Mouse (Mus musculus): ENCODE measurements at regions not wholly inside any gene's neighbourhood (a gene's known extent, or its start where the extent isn't known, plus 50 kb on each side); places are given as distances from the start of the nearest gene placed in this dataset.
A peak's percentile ranks its signal among the peaks of the same experiment; 100 is the strongest.

GRCm38 (mm10) chr6:147765241-147765640 lies 281.8 kb upstream of the Far2 start:
- TF ChIP-seq CTCF (IDR thresholded peaks at IDR 0.05; ENCODE audit: low read depth), result no peak
- Histone ChIP-seq H3K4me3 (ENCODE audit: low read depth, low read length) (no peak overlapping the region), H3K36me3 (ENCODE audit: control insufficient read depth, insufficient read depth) (no peaks in the 10 kb centered on the region), H3K4me2 (replicated peaks; ENCODE audit: low read depth) (no peak overlapping the region), H3K9ac (ENCODE audit: low read depth, low read length) (no peak overlapping the region), H3K4me1 (replicated peaks; ENCODE audit: control insufficient read depth, insufficient read depth, low read length) (no peaks in the 10 kb centered on the region), H3K27ac (ENCODE audit: low read depth, low read length) (no peak overlapping the region), H3K27me3 (replicated peaks; ENCODE audit: control insufficient read depth, insufficient read depth, low read length) (no peaks in the 10 kb centered on the region), H3K9me3 (ENCODE audit: control insufficient read depth) (no peaks in the 10 kb centered on the region)
- ATAC-seq, result no peak
- 60% methylated on average over 1 of the region's 1 CpGs for WGBS

GRCm38 (mm10) chr6:147769180-147769579 lies 277.9 kb upstream of the Far2 start:
- 84% methylated on average over 5 of the region's 5 CpGs for WGBS
- Histone ChIP-seq H3K36me3 (ENCODE audit: control insufficient read depth, insufficient read depth) (no peaks in the 10 kb centered on the region), H3K9me3 (ENCODE audit: control insufficient read depth) (no peaks in the 10 kb centered on the region), H3K4me1 (replicated peaks; ENCODE audit: control insufficient read depth, insufficient read depth, low read length) (no peaks in the 10 kb centered on the region), H3K27ac (ENCODE audit: low read depth, low read length) (no peak overlapping the region), H3K4me3 (ENCODE audit: low read depth, low read length) (no peak overlapping the region), H3K27me3 (replicated peaks; ENCODE audit: control insufficient read depth, insufficient read depth, low read length) (no peaks in the 10 kb centered on the region), H3K4me2 (replicated peaks; ENCODE audit: low read depth) (no peak overlapping the region), H3K9ac (ENCODE audit: low read depth, low read length) (no peak overlapping the region)
- TF ChIP-seq CTCF (IDR thresholded peaks at IDR 0.05; ENCODE audit: low read depth), result no peak
- no peak for ATAC-seq

DNA sequence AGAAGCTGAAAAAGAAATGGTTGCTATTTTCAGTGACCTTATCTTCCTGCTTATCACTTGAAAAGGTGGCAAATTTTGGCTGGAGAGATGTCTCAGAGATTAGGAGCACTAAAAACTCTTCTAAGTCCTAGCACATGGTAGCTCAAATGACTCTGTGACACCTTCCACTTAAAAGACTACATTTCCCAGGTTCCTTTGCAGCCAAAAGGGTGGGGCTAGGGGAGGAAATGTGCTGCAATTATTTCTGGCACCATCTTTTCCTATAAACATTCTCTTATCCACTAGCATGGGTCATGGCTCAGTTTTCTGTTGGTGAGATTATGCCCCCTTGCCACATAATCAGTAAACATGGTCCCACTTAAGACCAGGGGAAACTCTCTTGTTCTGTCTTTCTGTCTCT lies 277.0 kb upstream of the Far2 start:
- Histone ChIP-seq H3K4me1 (replicated peaks; ENCODE audit: control insufficient read depth, insufficient read depth, low read length) (no peaks in the 10 kb centered on the region), H3K9me3 (ENCODE audit: control insufficient read depth) (no peaks in the 10 kb centered on the region)
- no peak for ATAC-seq

GRCm38 (mm10) chr6:147771411-147771810 lies 275.6 kb upstream of the Far2 start:
- TF ChIP-seq CTCF (IDR thresholded peaks at IDR 0.05; ENCODE audit: low read depth), result no peak
- Histone ChIP-seq H3K27me3 (replicated peaks; ENCODE audit: control insufficient read depth, insufficient read depth, low read length) (no peaks in the 10 kb centered on the region), H3K4me3 (ENCODE audit: low read depth, low read length) (no peak overlapping the region), H3K36me3 (ENCODE audit: control insufficient read depth, insufficient read depth) (no peaks in the 10 kb centered on the region), H3K27ac (ENCODE audit: low read depth, low read length) (no peak overlapping the region), H3K4me1 (replicated peaks; ENCODE audit: control insufficient read depth, insufficient read depth, low read length) (no peaks in the 10 kb centered on the region), H3K4me2 (replicated peaks; ENCODE audit: low read depth) (no peak overlapping the region), H3K9ac (ENCODE audit: low read depth, low read length) (no peak overlapping the region), H3K9me3 (ENCODE audit: control insufficient read depth) (no peaks in the 10 kb centered on the region)
- no peak for ATAC-seq
- 21% methylated on average over 4 of the region's 4 CpGs for WGBS

More for the DNA sequence above, 277.0 kb upstream of the Far2 start:
- TF ChIP-seq CTCF (IDR thresholded peaks at IDR 0.05; ENCODE audit: low read depth), result no peak
- H3K4me2 ChIP-seq (replicated peaks; ENCODE audit: low read depth), result no peak overlapping the region
- no peaks in the 10 kb centered on the region for H3K36me3 ChIP-seq (ENCODE audit: control insufficient read depth, insufficient read depth)
- no peak overlapping the region for H3K9ac ChIP-seq (ENCODE audit: low read depth, low read length)
- no peaks in the 10 kb centered on the region for H3K27me3 ChIP-seq (replicated peaks; ENCODE audit: control insufficient read depth, insufficient read depth, low read length)
- H3K27ac ChIP-seq (ENCODE audit: low read depth, low read length), result no peak overlapping the region
- H3K4me3 ChIP-seq (ENCODE audit: low read depth, low read length), result no peak overlapping the region

- WGBS, result 78% methylated on average over 10 of the region's 10 CpGs
- no peaks in the 10 kb centered on the region for H3K9me3 ChIP-seq (ENCODE audit: control insufficient read depth)
- H3K36me3 ChIP-seq (ENCODE audit: control insufficient read depth, insufficient read depth), result no peaks in the 10 kb centered on the region
- H3K9ac ChIP-seq (ENCODE audit: low read depth, low read length), result no peak overlapping the region
- no peak for ATAC-seq
- no peak overlapping the region for H3K4me2 ChIP-seq (replicated peaks; ENCODE audit: low read depth)
- no peaks in the 10 kb centered on the region for H3K27me3 ChIP-seq (replicated peaks; ENCODE audit: control insufficient read depth, insufficient read depth, low read length)
- no peak for TF ChIP-seq CTCF (IDR thresholded peaks at IDR 0.05; ENCODE audit: low read depth)
- no peak overlapping the region for H3K27ac ChIP-seq (ENCODE audit: low read depth, low read length)
- H3K4me3 ChIP-seq (ENCODE audit: low read depth, low read length), result no peak overlapping the region
- no peaks in the 10 kb centered on the region for H3K4me1 ChIP-seq (replicated peaks; ENCODE audit: control insufficient read depth, insufficient read depth, low read length)
Observed at GRCm38 (mm10) chr6:147773904-147774303, 273.2 kb upstream of the Far2 start.

DNA sequence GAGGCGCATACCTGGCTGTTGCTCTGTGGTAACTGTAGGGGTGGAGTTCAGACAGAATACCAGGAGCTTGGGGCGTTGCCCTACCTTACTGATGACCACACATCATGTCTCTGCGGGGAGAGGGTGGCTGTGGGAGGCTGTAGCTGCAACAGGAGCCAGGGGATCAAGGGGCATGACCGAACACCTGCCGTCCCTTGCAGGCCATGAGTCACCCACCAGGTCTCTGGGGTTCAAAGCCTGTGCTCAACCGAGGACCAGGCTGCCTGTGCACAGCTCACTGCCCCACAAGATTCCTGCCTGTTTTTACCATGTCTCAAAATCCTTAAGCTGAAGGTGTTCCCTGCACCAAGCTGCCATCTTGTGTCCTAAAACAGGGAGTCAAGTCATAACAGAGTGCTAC lies 272.4 kb upstream of the Far2 start:
- 63% methylated on average over 6 of the region's 6 CpGs for WGBS
- TF ChIP-seq CTCF (IDR thresholded peaks at IDR 0.05; ENCODE audit: low read depth), result no peak

GRCm38 (mm10) chr6:147779466-147779865 lies 267.6 kb upstream of the Far2 start:
- H3K9ac ChIP-seq (ENCODE audit: low read depth, low read length), result no peak overlapping the region
- H3K36me3 ChIP-seq (ENCODE audit: control insufficient read depth, insufficient read depth), result no peaks in the 10 kb centered on the region
- no peak overlapping the region for H3K4me2 ChIP-seq (replicated peaks; ENCODE audit: low read depth)
- no peak overlapping the region for H3K4me3 ChIP-seq (ENCODE audit: low read depth, low read length)
- no peaks in the 10 kb centered on the region for H3K4me1 ChIP-seq (replicated peaks; ENCODE audit: control insufficient read depth, insufficient read depth, low read length)
- no peaks in the 10 kb centered on the region for H3K9me3 ChIP-seq (ENCODE audit: control insufficient read depth)
- no peaks in the 10 kb centered on the region for H3K27me3 ChIP-seq (replicated peaks; ENCODE audit: control insufficient read depth, insufficient read depth, low read length)
- no peak for TF ChIP-seq CTCF (IDR thresholded peaks at IDR 0.05; ENCODE audit: low read depth)
- H3K27ac ChIP-seq (ENCODE audit: low read depth, low read length), result no peak overlapping the region
- 95% methylated on average over 1 of the region's 1 CpGs for WGBS
- ATAC-seq, result no peak

More for the DNA sequence above, 272.4 kb upstream of the Far2 start:
- no peaks in the 10 kb centered on the region for H3K9me3 ChIP-seq (ENCODE audit: control insufficient read depth)
- H3K27ac ChIP-seq (ENCODE audit: low read depth, low read length), result no peak overlapping the region
- no peak overlapping the region for H3K4me3 ChIP-seq (ENCODE audit: low read depth, low read length)
- no peak overlapping the region for H3K4me2 ChIP-seq (replicated peaks; ENCODE audit: low read depth)
- H3K27me3 ChIP-seq (replicated peaks; ENCODE audit: control insufficient read depth, insufficient read depth, low read length), result no peaks in the 10 kb centered on the region
- ATAC-seq, result 0 out of 2 replicates have a peak, but pooled peaks have one; percentile 19
- H3K9ac ChIP-seq (ENCODE audit: low read depth, low read length), result no peak overlapping the region
- no peaks in the 10 kb centered on the region for H3K4me1 ChIP-seq (replicated peaks; ENCODE audit: control insufficient read depth, insufficient read depth, low read length)
- H3K36me3 ChIP-seq (ENCODE audit: control insufficient read depth, insufficient read depth), result no peaks in the 10 kb centered on the region
